ENCODE assay signal across 20 mouse cellular contexts in the genomic region with DNA sequence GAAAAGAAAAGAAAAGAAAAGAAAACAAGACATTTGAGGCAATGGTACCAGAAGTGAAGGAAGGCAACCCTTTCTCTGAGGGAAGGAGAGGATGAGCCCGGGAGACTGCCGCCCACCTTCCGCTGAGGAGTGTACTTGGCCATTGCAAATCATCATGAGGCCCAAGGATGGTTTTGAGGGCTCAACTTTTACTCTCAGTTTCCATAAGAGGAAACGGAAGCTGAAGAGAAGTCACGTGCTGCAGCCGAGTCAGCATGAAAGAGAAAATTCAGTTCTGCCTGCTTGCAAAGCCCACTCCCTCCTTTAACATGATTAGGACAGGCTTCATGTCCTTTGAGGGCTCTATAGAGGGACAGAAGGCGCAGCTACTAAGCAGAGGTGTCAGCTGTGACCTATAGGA.
DNase-seq lines count a peak whose midpoint lies in the region; ATAC-seq and TF ChIP-seq lines count a peak whose summit lies in the region.
"Had no signal": no experiment of that assay in that cellular context is flagged by ENCODE, and none has a peak within 500 bp of the region (broad histone marks: within the 10 kb centered on the region; RNA-seq: fewer than 3 reads in every experiment).

No protein-coding gene starts in this region.

- no peaks in the 10 kb centered on the region for H3K9me3 ChIP-seq in CH12.LX (replicated peaks; ENCODE audit: low read length)
- no peaks in the 10 kb centered on the region for H3K9me3 ChIP-seq in kidney, embryonic 14.5 days (ENCODE audit: control insufficient read depth, low read length)
- H3K9me3 ChIP-seq: embryonic facial prominence, embryonic 10.5 days; embryonic facial prominence, embryonic 12.5 days; forebrain, embryonic 13.5 days; G1E had no signal

- H3K79me2 ChIP-seq in CH12.LX (replicated peaks; ENCODE audit: control insufficient read depth, extremely low read depth, insufficient read depth, poor library complexity, severe bottlenecking) = no peaks in the 10 kb centered on the region

- no peak overlapping the region for H3K4me2 ChIP-seq in CH12.LX (ENCODE audit: insufficient read depth, low read depth, poor library complexity, severe bottlenecking)
- H3K4me2 ChIP-seq in kidney, embryonic 14.5 days (replicated peaks; ENCODE audit: low read depth, low read length) = no peak overlapping the region
- H3K4me2 ChIP-seq: embryonic facial prominence, embryonic 12.5 days; forebrain, embryonic 13.5 days had no signal

- TF ChIP-seq POLR2A in CH12.LX (IDR thresholded peaks at IDR 0.05; ENCODE audit: low read depth, low read length) = no peak

- TF ChIP-seq CTCF in CH12.LX (conservative IDR thresholded peaks at IDR 0.05 in 1 of 2, IDR thresholded peaks at IDR 0.05 in 1 of 2; ENCODE audit: low read depth in 2 of 2, low read length in 2 of 2) = no peak

- no peak for TF ChIP-seq RAD21 in CH12.LX (IDR thresholded peaks at IDR 0.05; ENCODE audit: low read depth, low read length)

- H3K27me3 ChIP-seq in CH12.LX (replicated peaks) = no peaks in the 10 kb centered on the region
- H3K27me3 ChIP-seq in kidney, embryonic 14.5 days (ENCODE audit: control insufficient read depth, insufficient read depth, low read length) = no peaks in the 10 kb centered on the region
- H3K27me3 ChIP-seq: embryonic facial prominence, embryonic 12.5 days; forebrain, embryonic 13.5 days; Patski had no signal

- in situ Hi-C loops in CH12.LX (cut with MboI; ENCODE audit: low pct_ligation_motif_present, low pct_unique_long_range_greater_than_20kb, low sequenced_read_pairs) = no loop called here

- no peak overlapping the region for H3K27ac ChIP-seq in CH12.LX (ENCODE audit: insufficient read depth, low read depth)
- H3K27ac ChIP-seq in kidney, embryonic 14.5 days (ENCODE audit: low read depth, low read length) = no peak overlapping the region
- H3K27ac ChIP-seq: embryonic facial prominence, embryonic 10.5 days; embryonic facial prominence, embryonic 12.5 days; forebrain, embryonic 13.5 days had no signal

- TF ChIP-seq EP300 in CH12.LX (IDR thresholded peaks at IDR 0.05; ENCODE audit: low read length) = no peak

- H3K4me1 ChIP-seq in CH12.LX (ENCODE audit: control insufficient read depth in 1 of 2, insufficient read depth in 2 of 2) = peaks cover 5 to 6% of the 10 kb centered on the region in 2 experiments; a peak in 3 of 4 replicates
- H3K4me1 ChIP-seq in kidney, embryonic 14.5 days (ENCODE audit: control insufficient read depth, insufficient read depth, low read length) = no peaks in the 10 kb centered on the region
- H3K4me1 ChIP-seq: embryonic facial prominence, embryonic 10.5 days; embryonic facial prominence, embryonic 12.5 days; forebrain, embryonic 13.5 days had no signal

- 87% methylated on average over 7 of the region's 7 CpGs for WGBS in kidney, embryonic 14.5 days

- no peak overlapping the region for H3K9ac ChIP-seq in CH12.LX (ENCODE audit: insufficient read depth, low read depth)
- H3K9ac ChIP-seq in kidney, embryonic 14.5 days (ENCODE audit: low read depth, low read length) = no peak overlapping the region
- H3K9ac ChIP-seq: embryonic facial prominence, embryonic 12.5 days; forebrain, embryonic 13.5 days had no signal

- dilution Hi-C loops in CH12.LX (cut with MboI; ENCODE audit: extremely low pct_ligation_motif_present, extremely low pct_unique_long_range_greater_than_20kb, low sequenced_read_pairs) = no loop called here

- no peak overlapping the region for H3K4me3 ChIP-seq in CH12.LX (replicated peaks in 1 of 3; ENCODE audit: low read depth in 2 of 3, low read length in 2 of 3, poor library complexity in 1 of 3)
- no peak overlapping the region for H3K4me3 ChIP-seq in kidney, embryonic 14.5 days (ENCODE audit: low read length)
- H3K4me3 ChIP-seq: embryonic facial prominence, embryonic 10.5 days; embryonic facial prominence, embryonic 12.5 days; forebrain, embryonic 13.5 days had no signal

- DNase-seq in CH12.LX (ENCODE audit: extremely low read depth) = peak; percentile 31
- DNase-seq in spleen, adult 18-20 months = no peak
- DNase-seq: adrenal gland, adult 8-10 months; adrenal gland, postnatal 14 days; adrenal gland, postnatal 36 days; cerebellum, adult 11-12 months; cerebellum, adult 2 months; cerebellum, adult 9-10 months; cerebellum, postnatal 10 days; cerebellum, postnatal 25 days had no signal

- ATAC-seq in granulocyte monocyte progenitor cell, adult 5-6 weeks (replicated peaks; ENCODE audit: poor library complexity, severe bottlenecking) = peak; percentile 46; the same call in 1 of the 2 replicates
- peak; percentile 58 for ATAC-seq in megakaryocyte, adult 5-6 weeks (ENCODE audit: poor library complexity, severe bottlenecking)
- ATAC-seq in kidney, embryonic 14.5 days (ENCODE audit: low FRiP score, low TSS enrichment) = no peak
- ATAC-seq: activated CD4-positive, CD25-positive, alpha-beta regulatory T cell, adult 4 months; forebrain, embryonic 13.5 days; forebrain, embryonic 16.5 days; Patski had no signal

- H3K36me3 ChIP-seq in CH12.LX (replicated peaks in 1 of 2; ENCODE audit: control insufficient read depth in 1 of 2, insufficient read depth in 1 of 2, low read length in 1 of 2) = no peaks in the 10 kb centered on the region
- H3K36me3 ChIP-seq in kidney, embryonic 14.5 days (ENCODE audit: control insufficient read depth, insufficient read depth, low read length) = no peaks in the 10 kb centered on the region
- H3K36me3 ChIP-seq: embryonic facial prominence, embryonic 10.5 days; embryonic facial prominence, embryonic 12.5 days; G1E had no signal

TF ChIP-seq in CH12.LX, 34 proteins besides CTCF, POLR2A, EP300 and RAD21:
- peak; percentile 88 for TF ChIP-seq BHLHE40 (IDR thresholded peaks at IDR 0.05; ENCODE audit: low read depth, low read length)
- 0 out of 2 replicates have a peak, but pooled peaks have one; percentile 21 for TF ChIP-seq MEF2A (IDR thresholded peaks at IDR 0.05; ENCODE audit: borderline replicate concordance, low read depth, low read length)
- TF ChIP-seq MAX (IDR thresholded peaks at IDR 0.05; ENCODE audit: low read length) = peak; percentile 69; the same call in 1 of the 2 replicates
- no peak for TF ChIP-seq SIN3A (IDR thresholded peaks at IDR 0.05; ENCODE audit: low read length)
- peak; percentile 67 for TF ChIP-seq USF2 (conservative IDR thresholded peaks at IDR 0.05; ENCODE audit: low read depth, low read length)
- peak; percentile 73 for TF ChIP-seq USF1 (IDR thresholded peaks at IDR 0.05; ENCODE audit: low read depth, low read length)
- no peak for TF ChIP-seq MXI1 (IDR thresholded peaks at IDR 0.05; ENCODE audit: low read depth, low read length)
